Mouse (Mus musculus): ENCODE data around the gene Tubb5. TPM values are rescaled to one million over a fixed set of nuclear protein-coding genes. Genes with fewer than 3 reads are reported as not detected.

The Tubb5 gene
- total RNA-seq, 1 experiment from 2014 or later: 139 TPM

DNA sequence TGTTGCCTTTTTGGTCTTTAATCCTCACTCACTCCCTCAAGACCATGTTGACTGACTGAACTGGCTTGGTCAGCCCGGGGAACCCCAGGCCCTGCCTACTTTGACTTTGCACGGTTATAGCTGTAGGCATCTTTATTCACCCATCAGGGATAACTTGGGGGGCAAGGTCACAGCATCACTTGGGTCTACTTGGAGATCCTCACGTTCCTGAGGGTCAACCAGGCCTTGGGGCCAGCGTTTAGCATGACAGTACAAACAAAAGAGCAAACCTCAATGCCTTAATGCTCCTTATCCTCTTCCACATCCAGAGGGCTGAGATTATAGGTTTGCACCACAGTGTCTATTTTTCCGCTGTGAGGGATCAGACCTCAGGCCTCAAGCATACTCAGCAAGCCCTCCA lies 25.8 kb downstream of the Tubb5 start:
- ATAC-seq (replicated peaks; ENCODE audit: insufficient number of reproducible peaks, low FRiP score, low TSS enrichment, poor library complexity, severe bottlenecking): no peak

DNA sequence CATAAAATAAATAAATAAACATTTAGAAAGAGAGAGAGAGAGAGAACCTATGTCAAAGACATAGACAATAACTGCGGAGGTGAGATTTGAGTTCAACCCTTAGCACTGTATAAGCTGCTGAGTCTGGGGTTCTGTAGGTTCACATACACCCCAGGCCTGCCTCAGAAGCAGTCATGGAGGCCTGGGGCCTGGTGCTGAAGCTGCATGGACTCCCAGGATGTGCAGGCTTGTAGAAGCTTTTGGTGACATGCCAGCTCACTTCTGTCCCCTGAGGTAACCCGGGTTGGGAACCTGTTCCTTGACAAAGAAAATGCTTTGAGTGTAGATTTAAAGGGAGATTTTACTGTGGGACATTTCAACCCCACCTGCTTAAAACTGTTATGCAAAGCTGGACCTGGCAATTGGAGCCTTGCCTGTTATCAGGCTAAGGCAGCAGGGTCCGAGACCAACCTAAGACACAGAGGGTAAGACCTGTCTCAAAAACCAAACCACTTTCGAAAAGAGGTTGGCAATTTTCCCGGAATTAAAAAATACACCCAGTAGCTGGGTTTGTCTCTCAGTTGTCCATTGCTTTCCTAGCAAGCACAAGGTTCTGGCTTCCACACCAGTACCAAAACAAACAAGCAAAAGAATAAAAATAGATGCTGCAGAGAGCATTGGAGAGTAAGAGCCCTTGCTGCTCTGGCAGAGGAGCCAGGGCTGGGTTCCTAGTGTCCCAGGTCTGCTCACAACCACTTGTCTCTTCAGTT lies 27.0 kb downstream of the Tubb5 start:
- ATAC-seq (replicated peaks; ENCODE audit: insufficient number of reproducible peaks, low FRiP score, low TSS enrichment, poor library complexity, severe bottlenecking): no peak

DNA sequence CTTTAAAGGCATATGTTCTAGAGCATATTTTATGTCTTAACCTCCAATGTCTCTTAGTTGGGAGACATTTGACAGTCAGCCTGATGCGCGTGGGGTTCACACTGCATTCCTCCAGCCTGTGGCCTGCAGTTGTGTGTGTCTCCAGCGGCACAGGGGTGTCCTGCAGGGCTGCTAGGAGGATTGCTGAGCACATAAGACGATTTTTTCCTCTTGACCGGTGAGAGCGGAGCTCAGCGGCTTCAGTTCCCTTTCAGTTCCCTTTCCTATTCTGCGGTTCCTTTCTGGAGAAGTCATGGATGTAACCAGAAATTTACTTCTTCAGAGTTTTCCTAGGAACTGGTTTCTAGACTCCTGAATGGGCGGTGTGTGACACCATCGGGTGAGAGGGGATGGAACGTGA lies 28.7 kb downstream of the Tubb5 start:
- ATAC-seq (replicated peaks; ENCODE audit: insufficient number of reproducible peaks, low FRiP score, low TSS enrichment, poor library complexity, severe bottlenecking): no peak

DNA sequence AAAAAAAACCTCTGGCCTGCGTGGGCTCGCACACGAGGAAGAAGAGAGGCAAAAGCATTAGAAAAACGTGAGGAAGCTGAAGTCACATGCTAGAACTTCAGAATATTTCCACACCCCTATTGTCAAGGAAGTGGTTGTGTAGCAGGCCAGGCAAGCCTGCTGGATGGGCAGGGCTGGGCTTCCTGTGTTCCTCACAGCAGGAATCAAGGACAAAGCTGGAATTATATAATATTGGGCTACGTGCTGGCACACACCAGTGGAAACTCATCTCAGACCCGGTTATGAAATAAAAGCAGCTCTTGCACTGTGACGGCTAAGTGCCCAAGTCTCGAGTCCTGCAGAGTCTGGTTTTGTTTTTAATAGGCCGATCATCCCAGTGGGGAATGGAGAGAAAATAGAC lies 30.0 kb downstream of the Tubb5 start:
- ATAC-seq (replicated peaks; ENCODE audit: insufficient number of reproducible peaks, low FRiP score, low TSS enrichment, poor library complexity, severe bottlenecking): 0 out of 2 replicates have a peak, but pooled peaks have one; percentile 27

DNA sequence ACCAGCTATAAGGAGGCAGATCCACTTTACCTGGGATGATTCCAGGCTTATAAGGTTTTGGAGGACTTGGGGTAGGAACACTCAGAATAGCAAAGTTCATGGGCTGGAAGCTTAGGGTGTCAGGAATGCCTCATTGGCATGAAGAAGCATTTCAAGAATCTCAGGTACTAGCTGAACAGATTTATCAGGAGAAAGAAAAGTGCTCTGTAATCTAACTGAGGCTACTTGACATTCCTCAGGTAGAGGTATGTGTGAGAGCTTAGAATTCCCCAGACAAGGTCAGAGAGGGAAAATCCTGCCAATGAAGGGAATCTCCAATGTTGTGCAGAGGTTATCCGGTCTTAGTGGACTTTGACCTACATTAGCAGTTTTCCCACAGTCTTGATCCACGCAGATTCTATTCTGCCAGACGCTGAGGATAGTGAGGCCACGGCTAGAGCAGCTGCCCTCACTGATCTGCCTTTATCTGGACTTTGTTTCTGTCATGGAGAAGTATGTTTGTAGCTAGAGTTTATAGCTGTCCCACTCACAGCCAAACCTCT lies 34.2 kb downstream of the Tubb5 start:
- ATAC-seq (replicated peaks; ENCODE audit: insufficient number of reproducible peaks, low FRiP score, low TSS enrichment, poor library complexity, severe bottlenecking): no peak

DNA sequence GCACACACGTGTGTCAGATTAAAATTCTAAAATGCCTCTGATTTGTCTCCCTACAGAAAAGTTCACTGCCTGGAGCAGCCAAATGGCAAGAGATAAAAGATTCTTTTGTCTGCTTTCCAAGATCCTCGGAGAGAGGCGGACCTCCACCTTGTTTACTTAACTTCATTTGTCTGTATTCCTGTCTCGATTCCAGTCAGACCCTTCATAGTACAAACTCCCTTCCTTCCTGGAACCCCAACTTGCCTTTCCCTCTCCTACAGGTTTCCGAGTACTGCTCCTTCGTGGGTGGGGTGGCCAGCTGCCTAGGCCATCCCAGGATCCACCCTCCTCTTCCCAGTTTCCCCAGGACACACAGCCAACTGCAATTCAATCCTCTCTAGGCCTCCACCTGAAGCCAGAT lies 35.1 kb downstream of the Tubb5 start:
- ATAC-seq (replicated peaks; ENCODE audit: insufficient number of reproducible peaks, low FRiP score, low TSS enrichment, poor library complexity, severe bottlenecking): no peak

DNA sequence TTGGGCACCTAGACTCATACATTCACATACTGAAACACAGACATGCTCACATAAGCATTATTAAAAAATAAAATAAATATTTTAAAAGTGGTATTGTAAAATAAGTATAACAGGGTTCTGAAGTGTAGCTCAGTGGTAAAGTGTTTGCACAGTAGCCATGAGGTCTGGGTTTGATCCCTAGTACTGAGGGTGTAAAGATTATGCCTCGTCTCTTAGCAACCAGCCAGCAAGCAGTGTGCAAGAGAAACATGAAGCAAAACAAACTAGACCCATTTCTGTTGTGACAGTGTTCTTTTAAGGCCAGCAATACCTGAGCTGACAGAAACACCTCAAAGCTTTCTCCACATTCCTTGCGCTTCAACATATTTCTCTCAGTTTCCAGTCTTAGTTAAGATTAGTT lies 37.2 kb downstream of the Tubb5 start:
- ATAC-seq (replicated peaks; ENCODE audit: insufficient number of reproducible peaks, low FRiP score, low TSS enrichment, poor library complexity, severe bottlenecking): no peak

DNA sequence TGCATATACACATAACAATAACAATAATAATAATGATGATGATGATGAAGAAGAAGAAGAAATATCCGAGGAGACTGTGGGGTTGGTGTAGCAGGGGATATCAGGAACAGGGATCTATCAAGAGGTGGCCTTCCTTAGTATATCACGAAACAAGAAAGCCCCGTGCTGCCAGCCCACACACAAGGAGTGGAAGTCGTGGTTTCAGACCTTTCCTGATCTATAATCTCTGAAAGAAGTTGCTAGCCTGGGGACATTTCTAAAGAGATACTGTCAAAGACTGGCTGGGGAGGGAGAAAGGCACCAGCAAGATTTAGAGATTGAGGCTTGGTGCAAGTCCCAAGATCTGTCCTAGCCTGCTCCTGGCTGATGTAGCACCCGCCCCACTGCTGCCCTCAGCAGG lies 41.3 kb downstream of the Tubb5 start:
- ATAC-seq (replicated peaks; ENCODE audit: insufficient number of reproducible peaks, low FRiP score, low TSS enrichment, poor library complexity, severe bottlenecking): no peak

DNA sequence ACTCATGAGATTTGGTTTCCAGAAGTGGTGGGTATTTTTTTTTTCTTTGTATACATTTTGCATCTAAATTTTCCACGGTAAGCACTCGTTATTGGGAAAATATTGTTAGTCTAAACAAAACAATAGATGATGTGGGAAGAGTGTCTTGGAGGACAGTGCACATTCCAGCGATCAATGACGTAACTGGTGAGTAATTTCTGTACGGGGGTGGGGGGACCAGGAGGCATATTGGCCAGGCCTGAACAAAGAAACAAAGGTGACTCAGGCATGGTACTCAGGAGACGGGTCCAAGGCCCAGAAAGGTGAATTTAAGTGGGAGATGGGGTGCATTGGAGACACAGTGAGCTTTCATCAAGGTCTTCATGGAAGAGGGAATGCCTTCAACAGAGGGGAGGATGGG lies 42.5 kb downstream of the Tubb5 start:
- ATAC-seq (replicated peaks; ENCODE audit: insufficient number of reproducible peaks, low FRiP score, low TSS enrichment, poor library complexity, severe bottlenecking): no peak

DNA sequence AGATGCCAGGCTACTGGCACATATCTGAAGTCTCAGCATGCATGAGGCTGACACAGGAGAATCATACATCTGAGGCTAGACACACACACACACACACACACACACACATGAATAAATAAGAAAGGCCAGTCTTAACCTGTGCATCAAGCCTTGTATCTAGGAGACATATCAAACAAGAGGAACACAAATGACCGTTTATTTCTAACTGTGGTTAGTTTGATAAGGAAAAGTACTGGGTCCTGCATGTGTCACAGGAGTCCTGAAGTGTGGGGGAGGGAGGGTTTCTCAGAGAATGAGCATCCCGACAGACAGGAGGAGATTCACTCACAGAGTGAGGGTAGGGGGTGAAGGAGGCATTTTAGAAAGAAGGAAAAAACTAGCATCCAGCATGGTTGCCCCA lies 43.0 kb downstream of the Tubb5 start:
- no peak for ATAC-seq (replicated peaks; ENCODE audit: insufficient number of reproducible peaks, low FRiP score, low TSS enrichment, poor library complexity, severe bottlenecking)

DNA sequence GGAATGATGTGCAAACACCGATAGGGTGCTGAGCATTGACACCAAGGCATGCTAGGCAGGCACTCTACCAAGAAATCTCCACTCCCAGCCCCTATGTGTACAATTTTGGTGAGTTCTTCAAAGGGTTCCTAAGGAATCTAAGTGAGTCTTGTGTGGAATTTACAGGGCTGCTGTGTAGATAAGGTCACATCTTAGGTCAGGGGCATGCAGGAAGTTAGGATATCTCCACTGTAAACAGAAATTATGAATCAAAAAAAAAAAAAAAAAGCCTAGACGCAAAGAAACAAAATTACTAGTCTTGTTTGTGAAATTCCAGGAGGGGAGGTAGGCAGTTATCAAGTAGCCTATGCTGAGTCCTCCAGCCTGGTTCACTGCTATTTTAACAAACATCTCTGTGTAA lies 45.3 kb downstream of the Tubb5 start:
- no peak for ATAC-seq (replicated peaks; ENCODE audit: insufficient number of reproducible peaks, low FRiP score, low TSS enrichment, poor library complexity, severe bottlenecking)

DNA sequence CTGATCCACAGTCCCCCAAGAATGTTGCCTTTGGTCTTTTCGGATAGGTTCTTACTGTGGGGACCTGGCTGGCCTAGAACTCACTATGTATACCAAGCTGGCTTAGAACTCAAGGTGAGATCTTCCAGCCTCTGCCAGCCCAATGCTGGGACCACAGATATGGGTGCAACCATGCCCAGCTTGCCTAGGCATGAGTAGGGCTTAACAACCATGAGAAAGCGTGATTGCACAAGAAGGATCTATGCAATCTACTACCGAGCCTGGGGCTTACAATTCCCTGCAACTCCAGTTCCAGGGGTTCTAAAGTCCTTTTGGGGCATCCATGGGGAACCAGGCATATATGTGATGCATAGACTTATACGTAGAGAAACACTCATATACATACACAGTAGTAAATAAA lies 47.2 kb downstream of the Tubb5 start:
- no peak for ATAC-seq (replicated peaks; ENCODE audit: insufficient number of reproducible peaks, low FRiP score, low TSS enrichment, poor library complexity, severe bottlenecking)

DNA sequence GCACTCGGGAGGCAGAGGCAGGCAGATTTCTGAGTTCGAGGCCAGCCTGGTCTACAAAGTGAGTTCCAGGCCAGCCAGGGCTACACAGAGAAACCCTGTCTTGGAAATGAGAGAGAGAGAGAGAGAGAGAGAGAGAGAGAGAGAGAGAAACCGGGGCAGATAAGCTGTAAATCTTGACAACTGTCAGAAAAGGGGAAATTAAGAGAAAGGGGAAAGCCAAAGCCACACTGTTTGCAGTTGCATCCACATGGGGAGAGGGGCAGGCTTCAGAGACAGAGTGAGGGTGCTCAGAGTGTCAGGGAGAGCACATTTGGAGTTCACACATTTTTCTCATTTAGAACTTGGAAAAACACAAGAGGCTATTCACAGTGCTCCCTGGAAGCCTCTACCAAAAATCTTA lies 50.1 kb downstream of the Tubb5 start:
- no peak for ATAC-seq (replicated peaks; ENCODE audit: insufficient number of reproducible peaks, low FRiP score, low TSS enrichment, poor library complexity, severe bottlenecking)

DNA sequence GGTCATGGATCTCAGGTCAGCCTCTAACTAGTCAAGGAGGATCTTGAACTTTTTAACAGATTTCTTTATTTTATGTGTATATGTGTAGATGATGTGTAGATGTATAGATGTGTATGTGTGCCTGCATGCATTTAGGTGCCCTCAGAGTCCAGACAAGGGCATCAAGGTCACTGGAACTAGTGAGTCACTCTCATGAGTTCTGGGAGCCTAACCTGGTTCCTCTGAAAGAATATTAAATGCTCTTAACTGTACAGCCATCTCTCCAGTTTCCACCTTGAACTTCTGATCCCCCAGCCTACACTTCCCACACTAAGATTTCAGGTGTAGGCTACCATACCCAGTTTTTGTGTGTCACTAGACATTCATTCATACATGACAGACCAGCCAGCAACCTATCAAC lies 50.6 kb downstream of the Tubb5 start:
- no peak for ATAC-seq (replicated peaks; ENCODE audit: insufficient number of reproducible peaks, low FRiP score, low TSS enrichment, poor library complexity, severe bottlenecking)

DNA sequence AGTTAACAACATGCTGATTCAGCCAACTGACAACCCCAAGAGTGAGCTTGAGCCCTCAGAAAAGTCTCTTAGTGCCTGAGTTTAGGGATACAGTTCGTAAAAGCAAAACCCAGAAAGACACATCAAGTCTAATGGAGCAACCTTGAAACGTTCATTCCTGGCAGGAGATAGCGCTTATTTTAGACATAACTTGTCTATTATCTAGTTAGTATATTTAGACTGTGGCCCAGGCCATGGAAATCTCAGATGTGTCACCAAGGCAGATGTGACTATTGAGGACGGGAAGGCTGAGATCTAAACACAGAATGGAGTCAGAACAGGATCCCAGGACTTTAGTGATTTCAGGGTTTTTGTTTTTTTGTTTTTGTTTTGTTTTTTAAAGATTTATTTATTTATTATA lies 53.0 kb downstream of the Tubb5 start:
- no peak for ATAC-seq (replicated peaks; ENCODE audit: insufficient number of reproducible peaks, low FRiP score, low TSS enrichment, poor library complexity, severe bottlenecking)

DNA sequence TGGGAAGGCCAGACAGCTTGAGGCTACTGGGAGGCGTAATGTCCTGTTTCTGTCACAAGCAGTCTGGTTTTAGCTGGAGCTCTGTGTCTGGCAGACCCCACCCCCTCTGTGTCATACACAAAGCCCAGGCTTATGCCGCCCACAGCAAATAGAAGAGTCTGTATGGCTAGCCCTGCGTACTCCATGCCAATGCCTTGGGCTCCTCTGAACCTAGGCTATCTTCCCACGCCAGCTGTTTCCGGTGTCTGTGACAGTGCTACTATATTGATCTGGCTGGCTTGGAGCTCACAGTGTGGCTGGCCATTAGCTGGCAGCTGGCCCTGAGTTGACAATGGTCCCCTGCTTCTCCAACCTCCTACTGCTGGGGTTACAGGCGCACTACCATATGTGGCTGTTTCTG lies 54.2 kb downstream of the Tubb5 start:
- ATAC-seq (replicated peaks; ENCODE audit: insufficient number of reproducible peaks, low FRiP score, low TSS enrichment, poor library complexity, severe bottlenecking): no peak

Other genes starting within 250 kb of the Tubb5 start
- not detected in 3 replicates for gene Sfta2, start 236.8 kb downstream of the Tubb5 start, total RNA-seq (2017)
- gene Gm9573, start 211.7 kb downstream of the Tubb5 start, total RNA-seq (2017): not detected in 3 replicates
- not detected in 3 replicates for gene Mucl3, start 194.6 kb downstream of the Tubb5 start, total RNA-seq (2017)
- 7.4 to 13.8 TPM (median 11.3 TPM) in 3 replicates for gene Vars2, start 170.7 kb downstream of the Tubb5 start, total RNA-seq (2017)
- gene Gtf2h4, start 164.6 kb downstream of the Tubb5 start, total RNA-seq (2017): 10.9 to 22.5 TPM (median 13.5 TPM) in 3 replicates
- 0.67 to 1.2 TPM in 2 of 3 replicates, not detected in the other for gene Ddr1, start 133.7 kb downstream of the Tubb5 start, total RNA-seq (2017)
- 17.2 to 77.7 TPM (median 52.8 TPM) in 3 replicates for gene Ier3, start 16.6 kb downstream of the Tubb5 start, total RNA-seq (2017)
- gene Flot1, start 15.1 kb downstream of the Tubb5 start, total RNA-seq (2017): 70.0 to 84.2 TPM (median 77.9 TPM) in 3 replicates
- 10.9 to 26.0 TPM (median 11.1 TPM) in 3 replicates for gene Mdc1, start 3.2 kb upstream of the Tubb5 start, total RNA-seq (2017)
- gene Nrm, start 23.0 kb upstream of the Tubb5 start, total RNA-seq (2017): 18.1 to 25.9 TPM (median 25.6 TPM) in 3 replicates
- gene Ppp1r18, start 27.3 kb upstream of the Tubb5 start, total RNA-seq (2017): 65.6 to 113 TPM (median 72.3 TPM) in 3 replicates
- 67.7 to 106 TPM (median 105 TPM) in 3 replicates for gene Dhx16, start 41.5 kb upstream of the Tubb5 start, total RNA-seq (2017)
- gene 2310061I04Rik, start 59.1 kb upstream of the Tubb5 start, total RNA-seq (2017): 1.8 to 10.4 TPM (median 5.7 TPM) in 3 replicates
- gene Atat1, start 71.8 kb upstream of the Tubb5 start, total RNA-seq (2017): 13.9 to 18.7 TPM (median 14.2 TPM) in 3 replicates
- 26.6 to 31.6 TPM (median 29.0 TPM) in 3 replicates for gene Mrps18b, start 78.1 kb upstream of the Tubb5 start, total RNA-seq (2017)
- 103 to 230 TPM (median 106 TPM) in 3 replicates for gene Ppp1r10, start 78.1 kb upstream of the Tubb5 start, total RNA-seq (2017)
- 177 to 254 TPM (median 221 TPM) in 3 replicates for gene Abcf1, start 131.5 kb upstream of the Tubb5 start, total RNA-seq (2017)
- gene Gnl1, start 141.5 kb upstream of the Tubb5 start, total RNA-seq (2017): 23.0 to 44.8 TPM (median 31.8 TPM) in 3 replicates
- 14.8 to 25.6 TPM (median 22.1 TPM) in 3 replicates for gene Prr3, start 141.9 kb upstream of the Tubb5 start, total RNA-seq (2017)
- gene H2-T24, start 182.3 kb upstream of the Tubb5 start, total RNA-seq (2017): 59.4 to 98.9 TPM (median 63.8 TPM) in 3 replicates
- 372 to 405 TPM (median 385 TPM) in 3 replicates for gene H2-T23, start 194.5 kb upstream of the Tubb5 start, total RNA-seq (2017)
- 122 to 131 TPM (median 124 TPM) in 3 replicates for gene H2-T22, start 204.4 kb upstream of the Tubb5 start, total RNA-seq (2017)
- gene Gm6034, start 204.7 kb upstream of the Tubb5 start, total RNA-seq (2017): 0.49 to 1.0 TPM in 2 of 3 replicates, not detected in the other
- 0.64 TPM in 1 of 3 replicates, not detected in the others for gene Gm11127, start 220.1 kb upstream of the Tubb5 start, total RNA-seq (2017)

Measured in monocyte, adult 5-6 weeks (primary cell).